Mouse (Mus musculus) kidney, postnatal 0 days (tissue): ENCODE data around the gene Higd1b. TPM values are rescaled to one million over a fixed set of nuclear protein-coding genes. Genes with fewer than 3 reads are reported as not detected.

ENCODE experiments used
- ATAC-seq: fragments of 200-750 bp; cut with Nextera tagmentation; replicated peaks from 2 replicates; pipeline ENCODE4 v1.8.0; 2017; ENCODE audit warnings: low read depth, moderate number of reproducible peaks, moderate TSS enrichment, moderate library complexity; ENCODE audit not compliant: low FRiP score
- DNase-seq: peaks from one replicate; pipeline ENCODE4 v3.0.0-alpha.2; 2016; ENCODE audit warnings: low spot score
- H3K27ac ChIP-seq: fragments of 300-500 bp; sonication (generic); 2 replicates; pipeline ENCODE4 v1.5.1; 2014; ENCODE audit warnings: mild to moderate bottlenecking
- H3K27me3 ChIP-seq: fragments of 300-500 bp; sonication (generic); 2 replicates; pipeline ENCODE4 v1.6.1; 2014; ENCODE audit warnings: low read length, mixed read lengths; ENCODE audit not compliant: insufficient read depth
- H3K36me3 ChIP-seq: fragments of 300-500 bp; sonication (generic); 2 replicates; pipeline ENCODE4 v1.6.1; 2014; ENCODE audit warnings: low read length, mixed read lengths; ENCODE audit not compliant: insufficient read depth
- H3K4me1 ChIP-seq: fragments of 300-500 bp; sonication (generic); replicated peaks from 2 replicates; pipeline ENCODE4 v1.6.1; 2014; ENCODE audit warnings: antibody characterized with exemption, low read length, mixed read lengths; ENCODE audit not compliant: insufficient read depth
- H3K4me2 ChIP-seq: fragments of 300-500 bp; sonication (generic); 2 replicates; pipeline ENCODE4 v1.6.1; 2014; ENCODE audit warnings: mild to moderate bottlenecking, low read length, moderate library complexity, mixed read lengths
- H3K4me3 ChIP-seq: fragments of 300-500 bp; sonication (generic); replicated peaks from 2 replicates; pipeline ENCODE4 v1.5.1; 2014; ENCODE audit warnings: low read depth, low read length
- H3K9ac ChIP-seq: fragments of 300-500 bp; sonication (generic); 2 replicates; pipeline ENCODE4 v1.6.1; 2014; ENCODE audit warnings: low read depth, low read length
- H3K9me3 ChIP-seq: fragments of 300-500 bp; sonication (generic); replicated peaks from 2 replicates; pipeline ENCODE4 v1.6.1; 2016; ENCODE audit warnings: low read length, inconsistent platforms, mixed read lengths
- CTCF ChIP-seq: IDR thresholded peaks from 2 replicates; pipeline ENCODE4 v1.5.1; 2016; ENCODE audit warnings: antibody characterized with exemption, low read depth, mild to moderate bottlenecking, moderate library complexity
- WGBS: fragments of 180-500 bp; shearing (Covaris S2); extraction: QIAGEN DNeasy Blood & Tissue Kit; methylation state at CpG from one replicate; pipeline ENCODE4 v1.1.7; 2014; 5-methylcytosine and 5-hydroxymethylcytosine counted together
- polyA plus RNA-seq: library from polyadenylated mRNA; unstranded; fragments of >200 nt; fragmentation: Nextera tagmentation; extraction: Ambion mirVana; gene quantifications from 2 replicates; pipeline ENCODE4 v1.2.1, GENCODE M21; 2015

Gene Higd1b
- polyA plus RNA-seq, 1 experiment from 2014 or later: 3.0 TPM

GRCm38 (mm10) chr11:102834219-102834618 lies 1.4 kb upstream of the Higd1b start:
- Histone ChIP-seq H3K27me3 (no peaks in the 10 kb centered on the region), H3K36me3 (peaks cover 13% of the 10 kb centered on the region; the same call in 1 of the 2 replicates), H3K9me3 (no peaks in the 10 kb centered on the region), H3K27ac (no peak overlapping the region), H3K4me1 (0 out of 2 replicates have a peak, but pooled peaks cover 4% of the 10 kb centered on the region), H3K4me3 (no peak overlapping the region), H3K9ac (no peak overlapping the region), H3K4me2 (no peak overlapping the region)
- DNase-seq (no peak), ATAC-seq (no peak)
- no peak for TF ChIP-seq CTCF
- WGBS: 83% methylated on average over 10 of the region's 10 CpGs

DNA sequence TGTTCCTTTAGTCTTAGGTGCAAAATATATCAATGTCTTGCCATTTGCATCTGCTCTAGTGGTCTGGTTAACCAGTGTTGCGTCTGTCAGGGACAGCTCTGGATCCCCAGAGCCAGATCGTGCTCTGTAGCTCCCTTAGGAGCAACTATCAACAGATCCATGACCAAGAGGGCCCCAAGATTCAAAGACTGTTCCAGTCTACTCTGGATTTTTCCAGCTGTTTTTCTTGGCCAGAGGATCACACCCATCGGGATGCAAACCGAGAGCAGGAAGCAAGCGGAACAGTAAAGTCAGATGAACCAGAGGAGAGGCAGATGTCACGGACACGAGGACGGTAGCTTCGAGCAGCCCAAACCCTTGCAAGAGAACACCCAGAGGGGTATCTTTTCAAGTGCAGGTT lies 497 bp downstream of the Higd1b start:
- Histone ChIP-seq H3K4me2 (no peak overlapping the region), H3K36me3 (peaks cover 28% of the 10 kb centered on the region; the same call in 1 of the 2 replicates), H3K4me3 (no peak overlapping the region), H3K9ac (no peak overlapping the region), H3K27me3 (no peaks in the 10 kb centered on the region), H3K9me3 (no peaks in the 10 kb centered on the region), H3K4me1 (0 out of 2 replicates have a peak, but pooled peaks cover 4% of the 10 kb centered on the region), H3K27ac (peak overlapping the region; percentile 19; the same call in 1 of the 2 replicates)
- no peak for DNase-seq
- TF ChIP-seq CTCF: no peak
- WGBS: 65% methylated on average over 9 of the region's 9 CpGs
- no peak for ATAC-seq

- peaks cover 38% of the 10 kb centered on the region for H3K36me3 ChIP-seq
- H3K4me2 ChIP-seq: no peak overlapping the region
- H3K27ac ChIP-seq: no peak overlapping the region
- no peaks in the 10 kb centered on the region for H3K9me3 ChIP-seq
- 86% methylated on average over 1 of the region's 1 CpGs for whole genome bisulfite sequencing
- no peak for TF ChIP-seq CTCF
- ATAC-seq: no peak
- DNase-seq: no peak
- H3K27me3 ChIP-seq: no peaks in the 10 kb centered on the region
- no peak overlapping the region for H3K9ac ChIP-seq
- H3K4me1 ChIP-seq: 0 out of 2 replicates have a peak, but pooled peaks cover 4% of the 10 kb centered on the region
- H3K4me3 ChIP-seq: no peak overlapping the region
These were observed 1.7 kb downstream of the Higd1b start for GRCm38 (mm10) chr11:102837385-102837784.

DNA sequence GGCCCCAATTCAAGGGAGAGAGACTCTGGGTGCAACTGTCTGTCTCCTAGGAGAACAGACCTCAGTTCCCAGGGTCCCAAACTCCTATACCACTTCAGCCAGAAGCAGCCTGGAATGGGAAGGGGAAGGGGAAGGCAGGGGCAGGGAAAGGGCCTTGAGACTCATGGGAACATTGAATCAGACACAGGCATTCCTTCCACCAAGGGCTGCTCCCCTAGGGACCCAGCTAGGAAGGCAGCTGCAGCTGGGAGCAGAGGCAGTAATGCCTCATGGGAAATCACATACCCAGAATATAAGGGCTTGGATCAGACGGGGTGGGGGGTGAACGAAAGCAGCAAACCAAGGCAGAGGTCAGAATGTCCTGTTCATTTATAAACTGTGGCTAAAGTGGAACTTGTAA lies 2.5 kb downstream of the Higd1b start:
- H3K4me1 ChIP-seq: 0 out of 2 replicates have a peak, but pooled peaks cover 2% of the 10 kb centered on the region
- H3K9ac ChIP-seq: no peak overlapping the region
- WGBS: 92% methylated on average over 2 of the region's 2 CpGs
- no peak for TF ChIP-seq CTCF
- DNase-seq (no peak), ATAC-seq (no peak)
- peaks cover 44% of the 10 kb centered on the region for H3K36me3 ChIP-seq
- no peaks in the 10 kb centered on the region for H3K9me3 ChIP-seq
- H3K27me3 ChIP-seq: no peaks in the 10 kb centered on the region
- no peak overlapping the region for H3K4me3 ChIP-seq
- H3K4me2 ChIP-seq: no peak overlapping the region
- H3K27ac ChIP-seq: peak overlapping the region; percentile 47; the same call in 1 of the 2 replicates

GRCm38 (mm10) chr11:102838616-102839150 lies 3.0 kb downstream of the Higd1b start:
- no peak for TF ChIP-seq CTCF
- Histone ChIP-seq H3K27ac (peak overlapping the region; percentile 47), H3K9me3 (no peaks in the 10 kb centered on the region), H3K36me3 (peaks cover 49% of the 10 kb centered on the region), H3K4me2 (no peak overlapping the region), H3K27me3 (no peaks in the 10 kb centered on the region), H3K4me3 (no peak overlapping the region), H3K9ac (no peak overlapping the region), H3K4me1 (no peaks in the 10 kb centered on the region)
- ATAC-seq: no peak
- DNase-seq: no peak
- 86% methylated on average over 9 of the region's 9 CpGs for whole genome bisulfite sequencing

- 63% methylated on average over 10 of the region's 10 CpGs for WGBS
- no peak for ATAC-seq
- H3K4me1 ChIP-seq: no peaks in the 10 kb centered on the region
These were observed 10.3 kb downstream of the Higd1b start for GRCm38 (mm10) chr11:102845926-102846325.

More at GRCm38 (mm10) chr11:102845926-102846325, 10.3 kb downstream of the Higd1b start:
- no peak for TF ChIP-seq CTCF
- no peak overlapping the region for H3K4me2 ChIP-seq
- no peak overlapping the region for H3K4me3 ChIP-seq
- H3K36me3 ChIP-seq: peaks cover 81% of the 10 kb centered on the region
- no peaks in the 10 kb centered on the region for H3K9me3 ChIP-seq
- no peak overlapping the region for H3K27ac ChIP-seq
- no peak overlapping the region for H3K9ac ChIP-seq
- no peaks in the 10 kb centered on the region for H3K27me3 ChIP-seq
- no peak for DNase-seq
